Mouse (Mus musculus) kidney, postnatal 36 days (tissue): Measurements from ENCODE around the gene Cpm.
"Not testable (repeated sequence)": the region's sequence is repeated elsewhere in the genome, so short reads cannot be mapped to it uniquely, and the experiment has no call there.

ENCODE experiments used
- DNase-seq, 2 experiments: peaks; one replicate each; pipeline ENCODE4 v3.0.0; 2021 to 2022; ENCODE audit warnings: mixed read lengths in 2 of 2

Cpm gene

DNA sequence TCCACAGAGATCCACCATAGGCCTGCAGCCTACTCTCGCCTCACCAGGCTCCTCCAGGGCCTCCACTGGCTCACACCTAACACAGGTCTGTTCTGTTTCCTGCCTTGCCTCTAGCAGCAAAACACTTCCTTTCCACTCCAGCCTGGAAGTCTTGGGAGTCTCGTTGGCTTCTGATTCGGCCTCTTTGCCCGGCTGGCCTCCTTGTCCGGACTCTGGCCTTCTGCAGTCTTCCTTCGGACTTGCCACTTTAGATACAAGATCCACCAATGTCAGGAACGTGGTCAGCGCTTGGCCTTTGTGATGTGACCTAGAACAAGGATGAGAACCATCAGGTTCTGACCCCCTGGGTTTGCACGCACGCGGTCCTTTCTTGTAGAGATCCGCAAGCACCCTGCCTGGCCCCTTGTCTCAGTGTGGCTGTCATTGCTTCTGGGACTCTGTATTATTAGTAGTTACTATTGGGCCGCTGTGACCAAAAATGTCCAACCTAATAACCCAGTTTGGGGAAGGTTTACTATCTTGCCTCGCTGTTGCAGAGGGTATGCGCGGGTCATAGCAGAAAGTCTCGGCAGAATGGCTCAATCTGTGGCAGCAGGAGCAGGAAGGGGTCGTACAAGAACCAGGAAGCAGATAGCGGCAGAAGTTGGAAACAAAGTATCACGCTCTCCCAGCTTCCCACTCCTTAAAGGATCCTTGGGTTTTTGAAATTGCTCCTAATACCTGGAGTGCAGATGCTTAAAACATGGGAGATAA lies 22.1 kb upstream of the Cpm start:
- DNase-seq, result no peak

DNA sequence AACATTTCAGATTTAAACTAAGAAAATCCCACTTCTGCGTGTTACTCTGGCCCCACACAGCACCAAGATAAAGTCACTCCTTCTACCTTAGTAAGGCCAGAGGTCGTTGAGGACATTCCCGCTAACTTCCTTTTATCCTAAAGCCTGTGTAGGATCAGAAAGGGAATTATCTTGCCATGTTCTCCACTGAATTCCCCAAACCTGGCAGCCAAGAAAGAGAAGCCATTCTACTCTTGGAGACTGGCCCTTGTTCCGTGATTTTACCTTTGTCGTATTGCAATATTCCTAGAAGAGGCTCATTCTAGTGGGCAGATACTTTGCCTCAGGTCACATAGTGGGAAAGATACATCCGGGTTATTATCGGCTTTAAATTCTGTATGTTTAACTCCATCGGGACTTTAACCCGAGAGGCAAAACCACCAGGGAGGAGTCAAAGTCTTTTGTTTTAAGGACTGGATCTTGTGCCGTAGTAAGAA lies 21.5 kb upstream of the Cpm start:
- DNase-seq, result no peak

DNA sequence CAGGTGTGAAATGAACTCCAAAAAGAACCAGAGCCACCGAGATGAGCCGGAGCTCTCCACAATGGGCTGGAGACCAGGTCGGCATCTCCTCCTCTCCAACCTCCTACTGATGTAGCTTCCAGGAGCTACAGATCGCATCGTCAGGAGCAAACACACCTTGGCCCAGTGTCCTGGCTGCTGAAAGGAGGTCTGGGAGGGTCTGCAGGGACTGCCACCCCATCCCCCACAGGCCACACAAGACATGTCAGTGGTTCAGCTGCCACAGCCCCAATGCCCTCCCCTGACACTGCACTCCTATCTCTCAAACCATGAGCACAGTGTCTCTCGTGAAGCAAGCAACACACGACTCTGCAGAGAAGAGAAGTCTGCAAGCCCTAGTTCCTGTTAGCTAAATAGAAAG lies 20.8 kb upstream of the Cpm start:
- no peak for DNase-seq

DNA sequence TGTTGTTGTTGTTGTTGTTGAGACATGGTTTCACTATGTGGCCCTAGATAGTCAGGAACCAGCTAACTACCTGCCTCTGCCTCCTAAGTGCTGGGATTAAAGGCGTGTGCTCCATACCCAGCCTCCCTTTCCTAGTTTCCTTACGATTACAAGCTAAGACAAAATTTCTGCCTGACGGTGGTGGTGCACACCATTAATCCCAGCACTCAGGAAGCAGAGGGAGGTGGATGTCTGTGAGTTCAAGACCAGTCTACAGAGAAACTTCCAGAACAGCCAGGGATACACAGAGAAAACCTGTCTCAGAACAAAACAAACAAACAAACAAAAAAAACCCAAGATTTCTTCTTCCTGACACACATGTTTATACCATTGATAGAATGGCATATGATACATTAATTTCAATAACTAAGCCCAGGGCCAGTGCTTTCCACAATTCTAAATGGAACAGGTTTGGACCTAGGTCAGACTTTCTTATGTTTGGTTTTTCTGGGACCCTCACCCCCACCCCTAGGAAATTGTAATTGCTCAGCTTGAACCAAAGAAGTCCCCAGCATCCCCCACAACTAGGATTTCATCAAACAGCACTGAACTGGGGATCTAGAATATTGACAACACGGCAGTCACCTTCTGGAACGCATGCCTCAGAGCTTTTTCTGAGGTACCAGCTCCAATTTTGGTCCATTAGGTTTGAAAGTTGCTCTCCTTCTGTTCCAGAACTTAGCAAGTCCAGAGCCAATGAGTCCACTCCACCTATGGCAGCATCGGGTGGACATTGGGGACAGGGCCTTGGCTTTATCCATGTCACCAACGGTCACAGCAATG lies 20.1 kb upstream of the Cpm start:
- DNase-seq, result no peak

DNA sequence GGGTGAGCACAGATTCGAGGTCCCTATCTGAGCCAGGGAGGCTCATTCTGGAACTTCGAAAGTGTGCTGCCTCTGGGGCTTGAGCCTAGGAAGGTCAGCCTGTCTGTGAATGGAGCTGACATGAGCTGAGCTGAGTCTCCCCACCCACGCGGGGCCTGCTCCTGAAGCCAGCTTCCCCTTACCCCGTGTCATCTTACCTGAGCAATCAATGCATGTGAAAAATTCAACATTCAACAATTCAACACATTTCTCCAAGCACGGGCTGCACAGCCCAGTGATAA lies 19.6 kb upstream of the Cpm start:
- DNase-seq, result no peak

- no peak for DNase-seq
Observed at GRCm38 (mm10) chr10:117610160-117610764, 19.0 kb upstream of the Cpm start.

- no peak for DNase-seq
Observed at GRCm38 (mm10) chr10:117610794-117611384, 18.4 kb upstream of the Cpm start.

GRCm38 (mm10) chr10:117611503-117611902 lies 17.8 kb upstream of the Cpm start:
- no peak for DNase-seq

DNA sequence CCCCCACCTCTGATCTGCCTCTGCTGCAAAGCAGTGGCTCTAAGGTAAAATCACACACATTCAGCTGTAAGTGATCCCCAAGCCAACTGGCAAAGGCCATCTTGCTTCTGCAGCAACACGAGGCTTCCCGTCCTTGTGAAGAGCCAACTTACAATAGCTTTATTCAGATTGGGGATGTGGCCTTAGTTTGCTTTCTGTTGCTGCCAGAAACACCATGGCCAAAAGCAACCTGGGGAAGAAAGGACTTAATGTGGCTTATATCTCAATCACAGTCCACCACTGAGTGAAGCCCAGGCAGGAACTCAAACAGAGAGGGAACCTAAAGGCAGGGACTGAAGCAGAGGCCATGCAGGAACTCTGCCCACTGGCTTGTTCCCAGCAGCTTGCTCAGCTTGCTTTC lies 17.3 kb upstream of the Cpm start:
- no peak for DNase-seq

- DNase-seq, result no peak
Observed at GRCm38 (mm10) chr10:117612621-117613584, 16.4 kb upstream of the Cpm start.

DNA sequence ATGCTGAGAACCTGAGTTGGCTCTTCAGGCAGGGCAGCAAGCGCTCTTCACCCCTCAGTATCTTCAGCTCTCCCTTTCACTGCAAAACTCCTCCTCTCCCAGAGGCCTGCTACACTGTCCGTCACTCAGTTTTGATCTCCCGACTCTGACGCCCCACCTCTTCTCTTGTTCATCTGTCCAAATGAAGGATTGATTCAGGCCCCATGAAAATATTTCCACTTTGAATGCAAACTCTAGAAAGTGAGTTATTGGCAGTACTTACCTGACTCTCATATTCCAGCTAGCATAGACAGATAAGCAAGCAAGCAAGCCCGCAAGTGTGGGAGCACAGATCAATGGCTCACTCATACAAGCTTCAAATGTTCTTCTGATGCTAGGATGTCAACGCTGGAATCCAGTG lies 15.3 kb upstream of the Cpm start:
- no peak for DNase-seq

GRCm38 (mm10) chr10:117614387-117614786 lies 14.9 kb upstream of the Cpm start:
- no peak for DNase-seq

DNA sequence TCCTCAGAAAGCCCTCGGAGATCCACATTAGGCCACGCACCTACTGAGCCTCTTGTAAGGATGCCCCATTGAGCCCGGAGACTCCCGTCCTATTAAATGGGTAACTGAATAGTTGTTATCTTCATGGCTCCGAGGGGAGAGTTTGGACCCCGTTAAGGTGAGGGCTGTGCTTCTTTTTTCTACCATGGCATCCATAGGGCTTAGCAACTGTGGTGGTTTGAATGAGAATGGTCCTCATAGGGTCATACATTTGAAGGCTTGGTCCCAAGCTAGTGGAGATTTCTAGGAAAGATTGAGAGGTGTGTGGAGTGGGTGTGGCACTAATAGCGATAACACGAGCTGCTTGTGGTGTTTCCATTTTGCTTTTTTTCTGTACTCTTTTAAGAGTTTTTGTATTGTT lies 14.1 kb upstream of the Cpm start:
- no peak for DNase-seq

- no peak for DNase-seq
Observed at GRCm38 (mm10) chr10:117615746-117616145, 13.6 kb upstream of the Cpm start.

DNA sequence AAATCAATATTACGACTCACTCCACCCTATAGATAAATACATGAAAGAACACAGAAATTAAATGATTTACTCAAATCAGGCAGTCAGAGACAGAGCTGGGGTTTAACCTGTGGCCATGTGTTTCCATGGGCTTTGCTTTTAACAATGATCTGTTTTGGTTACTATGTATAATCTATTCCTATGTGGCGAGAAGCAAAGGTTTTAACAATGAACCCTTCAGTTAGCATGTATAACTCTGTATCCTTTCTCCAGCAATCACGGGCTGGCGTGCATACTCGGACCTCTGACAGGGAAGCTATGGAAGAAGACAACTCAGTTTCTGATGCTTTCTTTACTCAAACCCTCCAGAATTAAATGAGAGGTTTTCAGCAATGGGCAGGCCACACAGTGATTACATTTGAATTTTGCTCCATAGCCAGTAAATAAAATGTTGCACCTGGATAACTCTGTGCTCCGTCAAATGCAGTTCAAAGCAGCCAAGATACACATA lies 13.1 kb upstream of the Cpm start:
- no peak for DNase-seq

GRCm38 (mm10) chr10:117616765-117617164 lies 12.5 kb upstream of the Cpm start:
- DNase-seq, result not testable (repeated sequence)

DNA sequence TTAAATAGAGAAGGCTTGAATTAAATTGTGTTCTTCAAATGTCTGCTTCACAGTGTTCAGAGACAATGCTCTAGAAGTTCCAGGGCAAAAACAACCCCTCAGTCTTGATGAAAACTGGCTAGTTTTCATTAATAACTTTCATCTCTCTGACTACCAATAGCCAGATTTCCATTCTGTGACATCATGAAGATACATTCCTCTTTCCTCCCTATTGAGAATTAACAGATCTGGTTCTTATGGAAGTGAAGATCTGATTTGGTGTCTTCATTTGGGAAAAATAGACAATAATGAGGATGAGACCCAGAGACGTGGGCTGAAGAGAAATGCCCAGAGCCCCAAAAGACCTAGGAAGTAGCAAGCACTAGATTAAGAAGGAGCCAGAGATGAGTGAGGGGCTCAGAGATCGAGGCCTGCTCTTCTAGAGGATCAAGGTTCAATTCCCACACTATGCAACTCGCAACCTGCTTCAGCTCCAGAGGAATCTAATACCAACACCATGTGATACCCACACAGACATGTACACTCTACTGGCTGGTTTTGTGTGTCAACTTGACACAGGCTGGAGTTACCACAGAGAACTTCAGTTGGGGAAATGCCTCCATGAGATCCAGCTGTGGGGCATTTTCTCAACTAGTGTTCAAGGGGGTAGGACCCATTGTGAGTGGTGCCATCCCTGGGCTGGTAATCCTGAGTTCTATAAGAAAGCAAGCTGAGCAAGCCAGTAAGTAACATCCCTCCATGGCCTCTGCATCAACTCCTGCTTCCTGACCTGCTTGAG lies 11.5 kb upstream of the Cpm start:
- DNase-seq, result no peak

DNA sequence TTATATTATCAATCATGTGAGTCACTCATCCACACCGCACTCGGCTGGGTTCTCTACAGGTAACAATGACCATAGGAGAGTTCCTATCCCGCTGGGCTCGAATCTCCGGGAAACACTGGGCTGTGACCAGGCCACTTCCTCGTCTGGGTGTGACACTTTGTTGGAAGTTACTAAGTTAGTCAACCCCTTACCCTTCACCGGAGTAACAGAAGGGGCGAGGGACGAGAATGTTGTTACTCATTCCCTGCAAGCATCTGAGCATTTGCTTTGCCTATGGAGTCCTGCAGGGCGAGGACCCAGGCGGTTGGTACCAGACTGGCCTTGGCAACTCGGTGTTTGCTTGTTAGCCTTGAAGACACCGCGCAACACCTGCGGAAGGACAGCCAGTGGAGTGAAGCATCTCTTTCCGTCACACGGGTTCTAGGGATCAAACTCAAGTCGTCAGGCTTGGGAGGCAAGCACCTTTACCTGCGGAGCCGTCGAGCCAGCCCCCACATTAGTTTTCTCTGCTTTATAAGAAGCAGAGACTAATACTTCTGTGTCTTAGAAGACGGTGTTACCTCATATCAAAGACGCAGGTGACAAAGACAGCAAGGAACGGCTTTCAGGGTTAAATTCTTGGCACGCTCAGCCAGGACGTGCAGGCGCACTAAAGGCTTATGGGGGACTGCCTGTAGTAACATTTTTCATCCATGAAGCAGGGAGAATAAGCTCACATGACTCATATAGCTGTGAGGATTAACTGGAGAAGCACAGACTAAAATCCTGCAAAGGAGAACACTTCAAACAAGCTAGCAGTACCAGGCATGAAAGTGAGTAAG lies 10.0 kb upstream of the Cpm start:
- no peak for DNase-seq

GRCm38 (mm10) chr10:117619862-117620179 lies 9.5 kb upstream of the Cpm start:
- no peak for DNase-seq

DNA sequence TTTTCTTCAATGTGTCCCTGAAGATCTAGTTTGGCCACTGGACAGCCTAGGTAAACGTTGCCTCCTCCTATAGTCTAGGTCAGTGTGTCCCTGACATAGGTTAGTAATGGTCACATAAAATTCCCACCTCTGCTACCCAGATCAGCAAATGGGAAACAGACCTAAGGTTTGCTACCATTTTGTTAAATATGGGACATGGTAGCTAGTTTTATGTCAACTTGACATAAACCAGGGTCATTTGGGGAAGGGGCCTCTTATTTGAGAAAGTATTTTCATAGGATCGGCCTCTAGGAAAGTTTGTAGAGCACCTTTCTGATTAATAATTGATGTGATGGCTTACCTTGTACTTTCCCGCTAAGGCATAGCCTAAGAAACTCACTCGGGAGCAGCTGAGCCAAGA lies 8.8 kb upstream of the Cpm start:
- DNase-seq, result no peak
